Mouse (Mus musculus) stomach, postnatal 0 days (tissue): ENCODE results near the gene Lrrtm4.

ENCODE experiments used
- CTCF ChIP-seq: IDR thresholded peaks from 2 replicates; pipeline ENCODE4 v1.5.1; 2016; ENCODE audit warnings: antibody characterized with exemption, low read depth, mild to moderate bottlenecking, moderate library complexity
- EP300 ChIP-seq: optimal IDR thresholded peaks from 2 replicates; pipeline ENCODE3; 2016; ENCODE audit warnings: antibody characterized with exemption

GRCm38 (mm10) chr6:80545017-80545416 lies 526.3 kb downstream of the Lrrtm4 start:
- TF ChIP-seq CTCF: no peak
- TF ChIP-seq EP300: no peak
